13 mouse cellular contexts compared by ENCODE assay signal in the genomic region with DNA sequence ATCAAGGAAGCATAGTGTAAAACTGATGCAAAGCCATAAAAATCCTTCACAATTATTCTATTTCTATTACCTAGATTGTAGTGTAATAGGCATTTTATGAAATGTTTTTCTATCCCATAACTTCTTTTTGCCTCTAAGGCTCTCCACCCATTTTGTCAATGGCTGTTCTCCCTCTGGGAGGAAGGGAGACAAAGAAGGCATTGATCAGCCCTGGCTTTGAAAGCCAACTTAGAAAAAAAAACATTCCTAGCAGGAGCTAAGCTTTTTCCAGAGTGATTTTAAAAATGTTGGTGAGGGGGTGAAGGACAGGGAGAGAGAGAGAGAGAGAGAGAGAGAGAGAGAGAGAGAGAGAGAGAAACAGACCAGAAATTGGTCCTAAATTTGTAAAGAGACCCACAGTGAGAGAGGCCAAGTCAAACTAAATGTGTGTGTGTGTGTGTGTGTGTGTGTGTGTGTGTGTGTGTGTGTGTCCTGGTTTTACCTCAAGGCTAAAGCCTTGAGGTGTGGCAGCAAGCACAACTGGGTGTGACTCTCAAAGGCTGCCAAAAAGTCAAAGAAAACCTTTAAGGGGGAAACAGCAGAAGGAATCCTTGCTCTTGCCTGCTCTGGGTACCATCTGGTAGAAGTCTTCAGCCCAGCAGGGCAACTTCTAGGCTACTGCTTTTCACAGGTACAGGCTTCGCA.
DNase-seq lines count a peak whose midpoint lies in the region; ATAC-seq and TF ChIP-seq lines count a peak whose summit lies in the region.
"Had no signal": no experiment of that assay in that cellular context is flagged by ENCODE, and none has a peak within 500 bp of the region (broad histone marks: within the 10 kb centered on the region; RNA-seq: fewer than 3 reads in every experiment).

No protein-coding gene starts in this region.

- 93% methylated on average over 1 of the region's 1 CpGs for WGBS in lung, embryonic 16.5 days
- WGBS in embryonic facial prominence, embryonic 12.5 days: 64% methylated on average over 1 of the region's 1 CpGs
- WGBS in limb, embryonic 14.5 days: no CpG with 5 or more reads among the region's 1 CpGs
- WGBS in heart, embryonic 10.5 days: 80% methylated on average over 1 of the region's 1 CpGs

- no peak overlapping the region for H3K27ac ChIP-seq in lung, embryonic 16.5 days (ENCODE audit: low read length)
- peak overlapping the region; percentile 55; the same call in 1 of the 2 replicates for H3K27ac ChIP-seq in embryonic facial prominence, embryonic 12.5 days
- H3K27ac ChIP-seq in limb, embryonic 14.5 days (replicated peaks; ENCODE audit: low read depth, low read length): peak overlapping the region; percentile 67
- no peak overlapping the region for H3K27ac ChIP-seq in heart, embryonic 10.5 days
- H3K27ac ChIP-seq: embryonic facial prominence, embryonic 15.5 days; hindbrain, postnatal 0 days had no signal

- 0 out of 2 replicates have a peak, but pooled peaks cover 3% of the 10 kb centered on the region for H3K4me1 ChIP-seq in lung, embryonic 16.5 days (replicated peaks; ENCODE audit: control insufficient read depth, insufficient read depth, low read length)
- peaks cover 12% of the 10 kb centered on the region; the same call in 1 of the 2 replicates for H3K4me1 ChIP-seq in embryonic facial prominence, embryonic 12.5 days
- peaks cover 11% of the 10 kb centered on the region; the same call in 1 of the 2 replicates for H3K4me1 ChIP-seq in limb, embryonic 14.5 days (ENCODE audit: control insufficient read depth, insufficient read depth, low read length)
- H3K4me1 ChIP-seq in heart, embryonic 10.5 days: 0 out of 2 replicates have a peak, but pooled peaks cover 4% of the 10 kb centered on the region
- H3K4me1 ChIP-seq: embryonic facial prominence, embryonic 15.5 days; megakaryocyte, embryonic 14.5 days had no signal

- ATAC-seq in lung, embryonic 16.5 days (ENCODE audit: low read depth): peak; percentile 20; the same call in 1 of the 2 replicates
- ATAC-seq in embryonic facial prominence, embryonic 12.5 days (ENCODE audit: insufficient number of reproducible peaks, insufficient read depth, low FRiP score, low TSS enrichment): no peak
- peak; percentile 47; the same call in 1 of the 2 replicates for ATAC-seq in limb, embryonic 14.5 days (ENCODE audit: low FRiP score, low read depth)
- ATAC-seq: hindbrain, postnatal 0 days; Patski had no signal

- H3K9me3 ChIP-seq in lung, embryonic 16.5 days (ENCODE audit: control insufficient read depth, low read length): no peaks in the 10 kb centered on the region
- H3K9me3 ChIP-seq in embryonic facial prominence, embryonic 12.5 days: no peaks in the 10 kb centered on the region
- no peaks in the 10 kb centered on the region for H3K9me3 ChIP-seq in limb, embryonic 14.5 days (ENCODE audit: control insufficient read depth, low read length)
- H3K9me3 ChIP-seq in heart, embryonic 10.5 days: no peaks in the 10 kb centered on the region
- H3K9me3 ChIP-seq: embryonic facial prominence, embryonic 15.5 days had no signal

- H3K9ac ChIP-seq in lung, embryonic 16.5 days (ENCODE audit: low read length): no peak overlapping the region
- H3K9ac ChIP-seq in embryonic facial prominence, embryonic 12.5 days: no peak overlapping the region
- no peak overlapping the region for H3K9ac ChIP-seq in limb, embryonic 14.5 days (ENCODE audit: low read depth, low read length, severe bottlenecking)
- H3K9ac ChIP-seq: embryonic facial prominence, embryonic 15.5 days had no signal

- H3K4me3 ChIP-seq in lung, embryonic 16.5 days (ENCODE audit: low read length): no peak overlapping the region
- H3K4me3 ChIP-seq in embryonic facial prominence, embryonic 12.5 days: no peak overlapping the region
- H3K4me3 ChIP-seq in limb, embryonic 14.5 days (replicated peaks; ENCODE audit: low read length): no peak overlapping the region
- no peak overlapping the region for H3K4me3 ChIP-seq in heart, embryonic 10.5 days
- H3K4me3 ChIP-seq: embryonic facial prominence, embryonic 15.5 days; megakaryocyte, embryonic 14.5 days had no signal

- no peak for TF ChIP-seq POLR2A in limb, embryonic 14.5 days (IDR thresholded peaks at IDR 0.05; ENCODE audit: borderline replicate concordance, extremely low read depth, insufficient read depth, insufficient read length)

- H3K27me3 ChIP-seq in lung, embryonic 16.5 days (ENCODE audit: control insufficient read depth, insufficient read depth, low read depth, low read length): no peaks in the 10 kb centered on the region
- no peaks in the 10 kb centered on the region for H3K27me3 ChIP-seq in embryonic facial prominence, embryonic 12.5 days
- no peaks in the 10 kb centered on the region for H3K27me3 ChIP-seq in limb, embryonic 14.5 days (ENCODE audit: control insufficient read depth, insufficient read depth, low read length)
- no peaks in the 10 kb centered on the region for H3K27me3 ChIP-seq in heart, embryonic 10.5 days (ENCODE audit: insufficient read depth, poor library complexity, severe bottlenecking)
- H3K27me3 ChIP-seq: embryonic facial prominence, embryonic 15.5 days; megakaryocyte, embryonic 14.5 days; Patski had no signal

- H3K4me2 ChIP-seq in lung, embryonic 16.5 days (ENCODE audit: low read depth, low read length): no peak overlapping the region
- H3K4me2 ChIP-seq in embryonic facial prominence, embryonic 12.5 days (replicated peaks): no peak overlapping the region
- H3K4me2 ChIP-seq in limb, embryonic 14.5 days (replicated peaks; ENCODE audit: low read depth, low read length, severe bottlenecking): no peak overlapping the region
- H3K4me2 ChIP-seq: embryonic facial prominence, embryonic 15.5 days had no signal

- no peak for DNase-seq in lung, postnatal 14 days
- DNase-seq in brain, adult 2 months (ENCODE audit: low read depth, low spot score): peak; percentile 13
- peak; percentile 43 for DNase-seq in limb, embryonic 14.5 days (ENCODE audit: low spot score)
- no peak for DNase-seq in urinary bladder, adult 2 months (ENCODE audit: low spot score)
- DNase-seq in heart, embryonic 10.5 days (ENCODE audit: low spot score): no peak
- DNase-seq: adrenal gland, adult 2 months; cerebellum, adult 9-10 months had no signal

- H3K36me3 ChIP-seq in lung, embryonic 16.5 days (ENCODE audit: control insufficient read depth, insufficient read depth, low read length): no peaks in the 10 kb centered on the region
- H3K36me3 ChIP-seq in embryonic facial prominence, embryonic 12.5 days: no peaks in the 10 kb centered on the region
- H3K36me3 ChIP-seq in limb, embryonic 14.5 days (ENCODE audit: control insufficient read depth, insufficient read depth, low read length): no peaks in the 10 kb centered on the region
- no peaks in the 10 kb centered on the region for H3K36me3 ChIP-seq in heart, embryonic 10.5 days
- H3K36me3 ChIP-seq: embryonic facial prominence, embryonic 15.5 days had no signal

Comparison
In these comparisons a context has a peak if more than half of its experiments do, and no peak if none do; other contexts are left out.
1. H3K27ac ChIP-seq: peak in embryonic facial prominence, embryonic 12.5 days (single experiment) and limb, embryonic 14.5 days (single experiment); none in lung, embryonic 16.5 days (single experiment) and heart, embryonic 10.5 days (single experiment).
2. DNase-seq: peak in brain, adult 2 months (single experiment) and limb, embryonic 14.5 days (single experiment); none in lung, postnatal 14 days (single experiment), urinary bladder, adult 2 months (single experiment) and heart, embryonic 10.5 days (single experiment).